Mouse (Mus musculus) frontal cortex, adult 2 months (tissue): ENCODE data around the gene Cd9. TPM values are rescaled to one million over a fixed set of nuclear protein-coding genes. Genes with fewer than 3 reads are reported as not detected.
"Not testable (repeated sequence)": the region's sequence is repeated elsewhere in the genome, so short reads cannot be mapped to it uniquely, and the experiment has no call there.

Experiments used
- DNase-seq, 2 experiments: peaks; one replicate each; pipeline ENCODE4 v3.0.0; 2022; ENCODE audit warnings: low spot score in 1 of 2; ENCODE audit errors: extremely low spot score in 1 of 2
- polyA plus RNA-seq: library from polyadenylated mRNA; depleted of rRNA; stranded (reverse); fragments of >200 nt; gene quantifications from 2 replicates; pipeline ENCODE4 v1.2.3, GENCODE M21; 2012

Gene Cd9
- polyA plus RNA-seq, 1 experiment: 97.2 TPM

DNA sequence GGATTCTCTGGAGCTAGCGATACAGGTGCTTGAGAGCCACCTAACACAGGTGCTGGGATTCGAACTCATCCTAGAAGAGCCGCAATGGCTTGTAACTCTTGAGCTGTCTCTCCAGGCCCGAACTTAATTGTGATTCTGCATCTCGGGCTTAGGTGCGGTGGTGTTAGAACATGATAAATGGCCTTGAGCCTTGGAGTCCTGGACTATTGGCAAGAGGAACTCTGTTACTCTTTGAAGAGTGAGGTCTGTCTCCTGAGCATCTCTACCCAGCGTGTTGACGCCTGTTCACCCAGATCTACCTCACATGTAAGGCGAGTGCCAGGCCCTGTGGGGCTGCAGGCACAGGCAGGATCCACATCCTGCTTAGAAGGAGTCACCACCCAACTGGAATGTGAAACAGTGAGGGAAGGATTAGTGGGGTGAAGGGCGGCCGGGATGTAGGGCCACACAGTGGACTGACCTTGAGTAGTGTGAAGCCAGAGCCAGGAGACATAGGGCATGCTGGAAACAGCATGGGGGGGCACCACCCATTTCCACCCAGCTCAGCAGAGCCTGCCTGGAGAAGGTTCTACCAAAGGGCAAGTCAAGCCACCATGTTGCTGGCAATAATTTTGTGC lies 8.7 kb upstream of the Cd9 start:
- no peak for DNase-seq

DNA sequence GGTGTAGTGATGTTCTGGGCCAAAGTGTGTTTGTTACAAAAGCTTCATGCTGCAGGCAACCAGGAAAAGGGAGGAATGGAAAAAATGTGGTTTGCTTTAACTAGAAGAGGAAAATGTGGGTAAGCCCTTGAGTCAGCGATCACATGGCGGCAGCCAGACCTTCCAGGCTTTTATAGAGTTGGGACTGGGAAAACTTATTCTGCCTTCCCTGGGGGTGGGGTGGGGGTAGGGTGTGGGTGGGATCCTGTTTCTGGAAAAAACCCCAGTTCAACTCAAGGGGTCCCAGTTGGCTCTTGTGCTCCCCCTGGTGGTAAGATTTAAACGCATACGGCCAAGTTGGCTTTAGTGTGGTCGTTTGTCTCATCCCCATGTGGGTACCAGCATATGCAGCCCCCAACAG lies 3.5 kb upstream of the Cd9 start:
- DNase-seq: no peak

DNA sequence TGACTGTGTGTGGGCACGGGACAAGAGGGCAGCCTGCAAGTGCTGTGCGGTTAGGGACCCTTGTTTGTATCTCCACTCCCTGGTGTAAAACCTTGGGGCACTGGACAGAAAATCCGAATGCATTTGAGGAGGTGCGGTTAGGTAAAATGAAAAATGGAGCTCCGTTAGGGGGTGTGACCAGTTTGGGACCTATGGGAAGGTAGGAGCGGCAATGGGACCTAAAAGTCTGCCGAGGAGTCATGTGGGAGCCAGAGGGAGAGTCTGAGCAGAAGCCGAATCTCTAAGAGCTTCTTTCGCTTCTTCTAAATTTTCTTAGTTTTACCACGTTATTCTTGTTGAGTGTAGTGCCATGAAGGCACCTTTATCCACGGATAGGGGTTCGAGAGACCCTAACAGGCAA lies 1.8 kb upstream of the Cd9 start:
- DNase-seq: no peak

DNA sequence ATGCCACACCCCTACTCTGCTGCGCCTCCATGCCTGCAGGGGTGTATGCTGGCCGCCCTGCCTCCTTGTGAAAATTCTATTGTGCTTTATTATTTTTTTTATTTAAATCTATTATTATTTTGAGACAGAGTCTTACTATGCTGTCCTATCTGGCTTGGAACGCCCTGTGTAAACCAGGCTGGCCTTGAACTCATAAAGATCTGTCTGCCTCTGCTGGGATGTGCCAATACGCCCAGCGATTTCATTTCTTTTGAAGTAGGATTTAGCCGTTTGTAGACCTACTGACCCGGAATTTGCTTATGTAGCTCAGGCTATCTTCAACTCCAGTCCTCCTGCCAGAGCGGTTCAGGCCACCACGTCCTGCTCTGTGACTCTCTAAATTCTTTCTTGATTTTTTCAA lies 770 bp upstream of the Cd9 start:
- no peak for DNase-seq

DNA sequence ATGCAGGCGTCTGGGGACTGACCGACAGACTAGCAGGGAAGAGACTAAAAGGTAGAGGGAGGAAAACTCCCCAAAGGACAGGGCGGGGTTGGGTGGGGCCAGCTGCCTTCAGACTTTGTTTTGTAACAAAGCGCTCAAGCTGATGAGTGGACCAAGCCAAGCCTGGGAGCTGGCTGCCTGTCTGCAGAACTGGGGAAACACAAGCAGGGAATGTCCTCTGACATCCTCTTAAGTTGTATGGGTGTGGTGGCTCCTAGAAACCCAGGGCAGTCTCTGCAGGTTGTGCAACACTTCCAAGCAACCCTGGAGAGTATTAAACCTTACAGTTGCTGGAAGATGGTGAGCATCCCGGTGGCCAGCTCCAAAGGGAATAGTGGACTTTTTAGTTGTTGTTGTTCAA lies 1.4 kb downstream of the Cd9 start:
- DNase-seq: no peak

DNA sequence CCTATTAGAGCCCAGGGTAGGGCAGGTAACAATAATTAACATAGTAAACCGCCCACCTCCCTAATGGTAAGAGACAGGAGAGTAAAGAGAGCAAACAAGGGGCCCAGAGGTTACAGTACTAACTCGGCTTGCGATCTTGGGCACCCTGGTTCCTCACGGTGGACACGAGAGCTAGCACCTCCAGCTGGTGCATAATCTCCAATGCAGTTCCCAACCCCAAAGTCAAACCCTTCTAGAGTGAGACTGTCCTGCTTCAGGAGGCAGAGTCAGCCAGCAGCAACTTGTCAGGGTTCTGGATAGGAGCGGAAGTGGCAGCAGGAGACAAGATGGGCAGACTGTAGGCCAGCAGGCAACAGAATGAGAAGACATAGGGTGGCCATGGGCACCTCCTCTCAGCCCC lies 1.9 kb downstream of the Cd9 start:
- DNase-seq: no peak

DNA sequence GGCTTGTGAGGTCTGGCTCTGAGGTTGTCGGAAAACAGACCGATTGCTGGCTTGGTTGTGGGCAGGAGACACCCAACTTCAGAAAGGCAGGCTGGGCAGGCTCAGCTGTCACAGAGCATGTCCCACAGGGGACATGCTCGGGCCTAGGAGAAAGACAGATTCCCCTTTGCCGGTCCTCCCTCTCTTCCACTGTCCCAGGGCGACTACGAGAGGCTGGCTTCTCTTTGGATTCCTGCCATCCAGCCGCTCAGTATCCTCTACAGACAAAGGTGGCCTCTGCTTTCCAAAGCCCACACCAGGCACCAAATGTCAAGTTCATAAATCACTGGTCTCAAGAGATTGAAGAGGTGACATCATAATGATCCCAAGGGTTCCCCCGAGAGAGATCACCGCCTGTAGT lies 2.6 kb downstream of the Cd9 start:
- DNase-seq: no peak

DNA sequence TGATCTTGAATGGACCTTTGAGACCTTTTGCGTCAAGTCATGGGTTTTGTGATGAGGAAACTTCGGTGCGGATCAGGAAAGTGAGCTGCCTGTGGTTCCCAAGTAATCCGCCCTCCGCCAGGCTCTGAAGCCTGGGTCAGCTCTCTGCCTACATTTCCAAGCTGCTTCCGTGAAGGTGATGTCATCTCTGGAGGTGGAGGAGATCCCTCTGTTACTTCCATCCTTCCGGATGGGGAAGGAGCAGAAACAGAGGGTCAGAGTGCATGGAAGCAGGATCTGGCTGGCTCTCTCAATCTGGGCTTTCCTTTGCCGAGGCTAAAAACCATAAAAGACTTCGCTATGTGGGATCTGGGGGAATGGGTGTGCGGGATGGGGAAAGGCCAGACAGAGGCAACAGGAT lies 3.2 kb downstream of the Cd9 start:
- no peak for DNase-seq

DNA sequence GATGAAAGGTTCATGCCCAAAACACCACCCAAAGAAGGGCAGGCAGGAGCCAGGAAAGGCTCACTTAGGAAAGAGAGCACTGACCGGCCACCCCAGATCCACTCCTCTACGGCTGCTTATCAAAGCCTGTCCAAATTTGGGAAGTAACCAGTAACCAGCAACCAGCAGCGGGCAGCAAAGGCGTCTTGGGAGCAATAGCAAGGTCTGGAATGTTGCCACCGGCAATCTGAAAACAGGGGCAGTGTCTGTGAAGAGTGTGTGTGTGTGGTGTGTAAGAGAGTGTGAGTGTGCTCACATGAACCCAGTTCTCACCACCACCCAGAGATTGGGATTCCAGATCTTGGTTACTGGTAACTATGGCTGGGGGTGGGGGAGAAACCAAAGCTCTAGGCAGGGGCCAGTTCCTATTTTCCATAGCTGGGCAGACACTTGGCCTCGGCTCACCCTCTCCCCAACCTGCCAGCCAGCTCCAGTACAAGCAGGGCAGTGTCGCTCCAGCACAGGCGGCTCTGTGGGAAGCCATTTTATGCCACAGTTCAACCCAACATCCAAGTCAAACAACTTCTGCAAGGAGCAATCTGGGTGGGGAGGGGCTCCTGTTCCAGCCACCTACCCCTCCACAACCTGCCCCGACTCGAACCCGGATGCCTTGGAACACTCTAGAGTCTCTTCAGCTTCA lies 4.6 kb downstream of the Cd9 start:
- no peak for DNase-seq

DNA sequence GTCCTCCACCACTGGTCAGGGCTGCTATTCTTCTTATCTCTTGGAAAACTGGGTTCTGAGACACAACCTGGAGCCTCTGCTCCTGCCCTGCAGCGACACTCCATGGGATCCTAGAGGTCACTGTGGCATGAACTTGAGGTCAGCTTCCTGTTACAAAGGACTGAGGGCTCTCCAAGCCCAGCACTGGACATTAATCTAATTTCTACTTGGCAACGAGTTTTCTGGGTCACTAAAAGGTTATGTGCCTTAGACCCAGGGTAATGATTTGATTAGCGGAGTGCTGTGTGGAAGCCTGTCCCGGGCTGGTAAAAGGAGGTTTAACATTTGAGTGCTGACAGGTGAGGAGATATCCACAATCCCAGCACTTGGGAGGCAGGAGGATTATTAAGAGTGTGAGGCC lies 9.0 kb downstream of the Cd9 start:
- no peak for DNase-seq

DNA sequence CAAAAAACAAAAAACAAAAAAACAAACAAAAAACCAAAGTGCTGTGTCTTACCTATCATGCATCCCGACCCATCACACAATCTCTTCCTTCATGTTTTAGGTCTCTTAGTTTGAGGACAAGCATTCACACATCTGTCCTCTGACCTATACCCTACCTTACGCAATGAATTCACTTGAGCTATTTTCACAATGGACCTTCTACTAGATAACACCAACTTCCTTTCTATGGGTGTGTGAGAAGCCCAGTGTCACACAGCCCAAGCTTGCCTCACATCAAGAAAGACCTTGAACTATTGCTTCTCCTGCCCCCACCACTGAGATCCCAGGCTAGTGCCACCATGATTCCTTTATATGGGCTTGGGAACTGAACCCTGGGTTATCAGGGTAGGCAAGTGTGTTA lies 9.9 kb downstream of the Cd9 start:
- DNase-seq: no peak

DNA sequence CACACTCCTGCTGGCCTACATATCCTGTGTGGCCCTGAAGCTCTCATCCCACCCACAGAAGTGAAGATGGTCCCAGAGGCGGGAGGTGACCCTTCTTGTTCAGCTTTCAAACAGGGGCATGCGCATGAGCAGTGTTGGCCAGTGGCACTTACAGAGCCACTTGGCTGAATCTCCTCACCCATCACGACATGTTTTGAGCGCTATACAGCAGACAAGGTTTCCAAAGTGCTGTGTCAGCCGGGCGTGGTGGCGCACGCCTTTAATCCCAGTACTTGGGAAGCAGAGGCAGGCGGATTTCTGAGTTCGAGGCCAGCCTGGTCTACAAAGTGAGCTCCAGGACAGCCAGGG lies 10.3 kb downstream of the Cd9 start:
- DNase-seq: not testable (repeated sequence)

DNA sequence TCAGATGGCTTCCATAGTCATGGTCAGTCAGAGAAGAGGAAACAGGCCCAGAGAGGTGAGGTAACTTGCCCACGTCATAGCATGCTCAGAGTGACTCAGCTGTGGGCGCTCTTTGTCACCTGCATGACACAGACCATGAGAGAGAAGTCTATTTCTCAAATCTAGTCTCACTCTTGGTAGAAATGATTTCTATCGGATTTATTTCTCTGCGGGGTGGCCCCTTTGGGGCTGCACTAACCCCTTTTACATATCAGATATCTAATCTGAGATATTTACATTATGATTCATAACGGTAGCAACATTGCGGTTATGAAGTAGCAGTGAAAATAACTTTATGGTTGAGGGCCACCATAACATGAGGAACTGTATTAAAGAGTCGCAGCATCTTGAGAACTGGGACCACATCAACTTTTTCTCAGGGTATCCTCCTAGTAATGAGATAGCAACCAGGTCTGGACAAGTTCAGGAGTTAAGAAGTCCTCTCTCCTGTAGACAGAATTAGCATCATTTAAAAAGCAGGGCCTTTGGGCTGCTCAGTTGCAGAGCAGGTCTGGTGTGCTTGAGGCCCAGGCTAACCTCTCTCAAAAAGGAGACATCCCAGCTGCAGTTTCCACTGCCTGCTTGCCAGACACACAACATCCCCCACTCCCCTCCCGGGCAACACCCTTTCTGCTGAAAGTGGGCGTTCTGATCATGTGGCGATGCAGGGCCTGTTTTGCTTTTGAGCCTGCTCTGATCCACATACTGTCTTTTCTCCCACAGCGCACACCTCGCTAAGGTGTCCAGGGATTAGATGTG lies 10.9 kb downstream of the Cd9 start:
- no peak for DNase-seq

DNA sequence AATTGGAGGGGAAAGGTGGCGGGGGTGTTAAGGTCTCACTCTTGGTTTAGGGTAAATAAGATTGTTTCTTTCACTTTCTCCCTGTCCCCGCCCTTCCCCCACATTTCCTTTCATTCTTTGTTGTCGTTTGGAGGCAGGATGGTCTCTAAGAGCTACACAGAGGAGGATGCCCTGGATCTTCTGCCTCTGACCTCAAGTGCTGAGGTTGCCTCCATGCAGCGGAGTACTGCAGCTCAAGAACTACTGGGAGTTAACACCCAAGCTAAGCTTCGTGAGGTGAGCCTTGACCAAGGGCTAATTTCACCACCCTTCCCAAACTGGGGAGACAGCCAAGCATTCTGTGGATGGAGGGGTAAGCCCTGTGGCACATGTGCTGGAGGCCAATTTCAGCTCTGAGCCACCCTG lies 12.2 kb downstream of the Cd9 start:
- no peak for DNase-seq

DNA sequence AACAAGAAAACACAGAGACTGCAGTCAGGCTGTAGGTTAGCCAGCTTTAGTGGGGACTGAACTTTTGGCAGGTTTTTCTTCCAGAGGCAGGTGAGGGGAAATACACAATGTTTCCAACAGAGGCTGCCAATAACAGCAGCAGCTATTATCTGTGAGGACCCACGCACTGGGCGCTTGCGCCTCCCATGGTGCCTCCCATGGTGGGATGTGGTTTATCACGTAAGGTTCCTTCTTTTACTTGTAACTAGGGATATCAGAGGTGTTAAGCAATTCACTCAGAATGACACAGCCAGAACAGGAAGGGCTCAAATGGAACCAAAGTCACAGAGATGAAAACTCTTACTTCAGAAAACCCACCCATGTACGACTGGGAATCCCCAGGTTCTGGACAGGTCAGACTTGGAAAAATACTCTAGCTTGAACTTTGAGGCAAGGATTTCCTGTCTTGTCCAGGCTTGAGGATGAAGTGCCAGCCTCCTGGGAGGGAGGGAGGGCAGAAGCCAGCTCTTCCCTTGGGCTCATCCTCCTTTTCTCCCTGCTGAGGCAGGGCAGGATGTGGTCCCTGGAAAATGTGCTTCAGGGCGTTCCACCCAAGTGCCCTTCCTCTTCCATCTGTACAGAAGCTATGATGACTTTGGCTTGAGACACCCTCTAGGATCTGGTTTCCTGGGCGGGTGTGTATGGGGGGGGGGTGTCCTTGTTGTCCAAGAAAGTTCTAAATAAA lies 12.8 kb downstream of the Cd9 start:
- DNase-seq: no peak

DNA sequence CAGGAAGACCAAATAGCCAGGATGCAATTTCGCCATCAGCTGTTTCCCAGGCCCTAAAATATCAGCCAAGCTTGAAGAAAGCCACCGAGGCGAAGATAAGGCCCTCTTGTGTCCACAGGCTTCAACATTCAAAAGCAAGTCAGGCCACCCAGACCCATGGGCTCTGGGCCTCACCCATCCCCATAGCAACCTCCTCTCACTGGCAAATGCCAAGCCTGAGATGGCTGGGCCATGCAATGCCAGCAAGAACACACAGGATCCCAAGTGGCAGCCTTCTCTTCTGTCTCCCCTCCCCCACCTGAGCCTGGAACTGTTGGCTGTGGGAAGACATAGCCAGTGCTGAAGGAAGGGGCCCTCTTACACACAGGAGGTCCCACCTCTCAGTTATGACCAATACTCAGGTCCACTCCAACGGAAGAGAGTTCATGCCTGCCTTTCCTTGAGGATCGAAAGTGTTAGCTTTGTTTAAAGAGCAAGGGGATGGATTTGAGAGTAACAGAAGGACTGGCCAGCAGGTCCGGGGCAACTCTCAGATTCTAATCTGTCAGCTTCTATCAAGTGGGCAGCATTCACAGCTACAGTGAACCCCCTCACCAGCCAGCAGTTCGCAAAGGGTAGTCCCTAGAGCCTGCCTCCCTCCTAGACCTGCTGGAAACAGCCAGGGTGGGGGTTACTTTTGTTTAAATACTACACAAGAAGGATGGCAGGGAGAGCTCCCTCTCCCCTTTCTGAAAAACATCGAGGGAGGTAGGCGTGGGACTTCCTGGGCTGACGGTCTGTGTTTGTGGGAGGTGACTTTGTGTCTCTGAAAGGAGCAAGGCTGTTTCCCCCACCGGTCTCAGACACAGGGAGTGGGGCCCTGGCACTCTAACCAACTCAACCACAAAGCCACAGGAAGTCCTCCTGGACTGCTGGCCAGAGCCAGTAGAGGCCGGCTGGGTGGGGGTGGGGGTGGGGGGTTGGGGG lies 13.9 kb downstream of the Cd9 start:
- no peak for DNase-seq

DNA sequence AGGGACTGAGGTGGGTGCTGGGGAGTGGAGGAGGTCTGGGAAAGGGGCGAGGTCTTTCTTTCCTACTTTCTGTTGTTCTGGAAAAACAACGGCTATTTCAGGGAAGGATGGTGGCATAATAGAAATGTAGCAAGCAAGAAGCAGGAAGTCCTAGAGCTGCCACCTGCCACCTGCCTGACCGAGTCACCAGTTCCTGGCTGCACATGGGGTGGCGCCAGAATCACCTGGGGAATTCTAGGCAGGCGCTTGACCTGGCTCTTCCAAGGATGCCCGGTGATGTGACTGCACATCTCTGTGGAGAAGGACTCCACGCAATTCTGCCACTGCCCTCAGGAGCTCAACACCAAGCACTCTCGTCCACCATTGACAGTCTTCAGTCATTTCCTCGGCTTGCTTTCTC lies 15.2 kb downstream of the Cd9 start:
- DNase-seq: no peak

DNA sequence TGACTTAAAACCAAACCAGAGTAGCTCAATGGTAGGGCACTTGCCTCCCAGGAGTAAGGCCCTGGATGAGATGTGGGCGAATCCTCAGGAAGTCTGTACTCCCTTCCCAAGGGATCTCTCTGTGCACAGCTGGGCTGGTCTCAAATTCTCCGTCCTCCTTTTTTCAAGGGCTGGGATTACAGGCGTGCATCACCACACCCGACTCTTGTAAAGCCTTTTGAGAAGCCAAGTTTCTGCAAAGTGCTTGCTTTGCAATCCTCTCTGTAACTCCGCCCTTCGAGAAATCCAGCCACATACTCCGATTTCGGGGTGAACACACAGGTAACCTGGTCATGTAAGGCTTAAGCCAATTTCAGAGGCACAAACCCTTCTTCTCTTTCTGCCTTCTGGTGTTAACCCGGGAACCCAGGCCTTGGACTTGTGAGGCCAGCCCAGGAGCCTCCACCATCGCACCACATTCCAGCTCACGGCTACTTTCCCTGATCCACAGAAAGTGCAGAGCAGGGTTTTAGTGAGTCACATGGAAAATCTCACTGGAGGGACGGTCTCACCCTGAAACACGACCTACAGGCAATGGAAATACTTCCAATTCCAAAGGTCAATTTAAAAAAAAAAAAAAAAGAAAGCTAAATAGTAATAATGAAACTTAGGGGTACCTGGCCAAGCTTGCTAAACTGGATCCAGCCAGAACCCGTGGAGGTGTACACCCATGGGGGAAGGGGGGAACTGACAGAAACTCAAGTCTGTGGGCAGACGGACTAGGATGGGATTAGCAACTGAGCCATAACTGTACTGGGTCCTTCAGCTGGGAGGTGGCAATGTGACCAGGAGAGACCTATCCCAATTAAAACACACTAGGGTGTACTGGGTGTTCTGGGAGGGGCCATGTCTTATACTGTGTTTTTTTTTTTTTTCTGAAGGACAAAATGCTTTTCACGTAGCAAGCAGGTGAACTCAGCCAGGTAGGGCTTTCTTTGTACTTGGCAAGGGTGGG lies 16.2 kb downstream of the Cd9 start:
- DNase-seq: no peak
